Mouse (Mus musculus): ENCODE measurements at regions not wholly inside any gene's neighbourhood (a gene's known extent, or its start where the extent isn't known, plus 50 kb on each side); places are given as distances from the start of the nearest gene placed in this dataset.

DNA sequence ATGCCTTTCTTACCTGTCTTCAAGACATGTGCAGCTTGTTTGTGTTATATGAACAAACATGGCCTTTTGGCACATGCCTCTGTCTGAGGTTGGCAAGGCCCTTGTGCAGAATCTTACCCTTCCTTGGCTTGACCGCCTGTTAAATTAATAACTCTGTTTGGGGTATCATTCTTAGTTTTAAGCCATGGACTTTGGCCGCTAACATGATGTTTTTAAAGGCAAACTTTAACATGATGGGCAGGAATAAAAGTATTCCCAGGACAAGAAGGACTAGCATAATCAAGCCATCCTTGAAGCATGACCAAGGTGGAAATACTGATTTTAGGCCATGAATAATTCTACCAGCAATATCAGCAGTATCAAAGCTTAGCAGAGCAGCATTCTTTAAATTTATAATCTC, 620.4 kb upstream of the Arrdc3 start:
- no peak overlapping the region for H3K9ac ChIP-seq (ENCODE audit: control insufficient read depth, low read depth, low read length, poor library complexity, severe bottlenecking)
- no peaks in the 10 kb centered on the region for H3K4me1 ChIP-seq (ENCODE audit: control insufficient read depth in 1 of 2, insufficient read depth in 2 of 2, low read length in 2 of 2)
- no peaks in the 10 kb centered on the region for H3K36me3 ChIP-seq (ENCODE audit: control insufficient read depth in 1 of 2, insufficient read depth in 2 of 2, low read length in 2 of 2)
- H3K4me3 ChIP-seq (ENCODE audit: control insufficient read depth in 1 of 2, insufficient read depth in 1 of 2, low read depth in 2 of 2, low read length in 2 of 2), result no peak overlapping the region
- no peak for DNase-seq (ENCODE audit: low read depth, low spot score)
- TF ChIP-seq SMC3 (IDR thresholded peaks at IDR 0.05; ENCODE audit: low read depth, low read length) (no peak), POLR2AphosphoS5 (IDR thresholded peaks at IDR 0.05; ENCODE audit: borderline replicate concordance, low read depth, low read length) (no peak), MAZ (IDR thresholded peaks at IDR 0.05; ENCODE audit: low read depth, low read length) (no peak), TCF12 (IDR thresholded peaks at IDR 0.05; ENCODE audit: low read depth, low read length) (no peak), UBTF (IDR thresholded peaks at IDR 0.05; ENCODE audit: borderline replicate concordance, insufficient read depth, low read depth, low read length) (no peak), MYC (IDR thresholded peaks at IDR 0.05; ENCODE audit: low read depth, low read length) (no peak), CTCF (IDR thresholded peaks at IDR 0.05 in 2 of 3, conservative IDR thresholded peaks at IDR 0.05 in 1 of 3; ENCODE audit: control insufficient read depth in 1 of 3, insufficient read depth in 1 of 3, low read depth in 2 of 3, low read length in 3 of 3, poor library complexity in 1 of 3, severe bottlenecking in 1 of 3) (no peak), NRF1 (IDR thresholded peaks at IDR 0.05; ENCODE audit: insufficient read depth, low read depth, low read length, poor library complexity, severe bottlenecking) (no peak)
- no peak overlapping the region for H3K27ac ChIP-seq (ENCODE audit: control insufficient read depth, low read depth, low read length)
- no peaks in the 10 kb centered on the region for H3K9me3 ChIP-seq (replicated peaks; ENCODE audit: insufficient read depth, low read length)
- H3K27me3 ChIP-seq (ENCODE audit: control insufficient read depth in 1 of 2, insufficient read depth in 2 of 2, low read length in 2 of 2), result no peaks in the 10 kb centered on the region
- no peaks in the 10 kb centered on the region for H3K79me2 ChIP-seq (ENCODE audit: control insufficient read depth, insufficient read depth, low read length, poor library complexity)

DNA sequence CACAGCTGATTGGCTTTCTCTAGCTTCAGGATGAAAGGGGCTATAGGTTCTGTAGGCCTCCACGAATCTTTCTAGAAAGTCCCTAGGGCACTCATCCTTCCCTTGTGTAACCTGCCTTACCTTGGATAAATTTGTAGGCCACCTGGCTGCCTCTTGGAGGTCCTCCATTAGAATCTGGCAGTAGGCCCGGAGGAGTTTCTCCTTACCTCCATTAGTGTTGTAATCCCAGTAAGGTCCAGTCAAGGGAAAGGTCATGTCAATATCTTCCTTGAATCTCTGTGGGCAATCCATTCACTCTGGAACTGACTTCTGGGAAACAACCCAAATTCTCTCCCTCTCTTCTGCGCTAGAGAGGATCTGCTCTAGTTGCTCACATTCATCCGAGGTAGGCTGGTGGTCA, 616.1 kb upstream of the Arrdc3 start:
- H3K79me2 ChIP-seq (ENCODE audit: control insufficient read depth, insufficient read depth, low read length, poor library complexity), result no peaks in the 10 kb centered on the region
- H3K36me3 ChIP-seq (ENCODE audit: control insufficient read depth in 1 of 2, insufficient read depth in 2 of 2, low read length in 2 of 2), result no peaks in the 10 kb centered on the region
- no peak overlapping the region for H3K9ac ChIP-seq (ENCODE audit: control insufficient read depth, low read depth, low read length, poor library complexity, severe bottlenecking)
- DNase-seq (ENCODE audit: low read depth, low spot score), result no peak
- H3K27me3 ChIP-seq (ENCODE audit: control insufficient read depth in 1 of 2, insufficient read depth in 2 of 2, low read length in 2 of 2), result no peaks in the 10 kb centered on the region
- H3K9me3 ChIP-seq (replicated peaks; ENCODE audit: insufficient read depth, low read length), result no peaks in the 10 kb centered on the region
- no peak overlapping the region for H3K4me3 ChIP-seq (ENCODE audit: control insufficient read depth in 1 of 2, insufficient read depth in 1 of 2, low read depth in 2 of 2, low read length in 2 of 2)
- TF ChIP-seq MXI1 (IDR thresholded peaks at IDR 0.05; ENCODE audit: low read depth, low read length) (no peak), MAFK (IDR thresholded peaks at IDR 0.05; ENCODE audit: borderline replicate concordance, low read depth, low read length) (no peak), MAZ (IDR thresholded peaks at IDR 0.05; ENCODE audit: low read depth, low read length) (no peak), HCFC1 (IDR thresholded peaks at IDR 0.05; ENCODE audit: low read depth, low read length) (no peak), BHLHE40 (IDR thresholded peaks at IDR 0.05; ENCODE audit: borderline replicate concordance, low read depth, low read length) (no peak)
- no peaks in the 10 kb centered on the region for H3K4me1 ChIP-seq (ENCODE audit: control insufficient read depth in 1 of 2, insufficient read depth in 2 of 2, low read length in 2 of 2)
- H3K27ac ChIP-seq (ENCODE audit: control insufficient read depth, low read depth, low read length), result no peak overlapping the region

DNA sequence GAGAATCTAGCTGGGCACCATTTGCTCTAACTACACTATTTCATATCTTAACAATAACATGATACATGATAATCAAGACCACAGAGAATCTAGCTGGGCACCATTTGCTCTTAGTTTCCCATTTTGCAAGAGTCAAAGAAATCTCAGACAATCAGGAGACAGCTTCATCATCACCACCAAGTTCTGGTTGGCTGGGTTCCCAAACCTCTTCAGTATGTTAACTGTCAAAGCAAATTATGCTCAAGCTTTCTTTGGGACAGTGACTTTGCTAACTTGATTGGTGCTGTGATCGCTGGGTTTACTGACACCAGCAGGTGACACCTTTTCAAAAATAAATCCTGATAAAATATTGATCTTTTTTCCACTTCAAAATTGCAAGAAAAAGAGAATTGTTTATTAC, 609.2 kb upstream of the Arrdc3 start:
- Histone ChIP-seq H3K4me1 (ENCODE audit: control insufficient read depth in 1 of 2, insufficient read depth in 2 of 2, low read length in 2 of 2) (no peaks in the 10 kb centered on the region), H3K9me3 (replicated peaks; ENCODE audit: insufficient read depth, low read length) (no peaks in the 10 kb centered on the region), H3K27ac (ENCODE audit: control insufficient read depth, low read depth, low read length) (no peak overlapping the region), H3K79me2 (ENCODE audit: control insufficient read depth, insufficient read depth, low read length, poor library complexity) (no peaks in the 10 kb centered on the region), H3K36me3 (ENCODE audit: control insufficient read depth in 1 of 2, insufficient read depth in 2 of 2, low read length in 2 of 2) (no peaks in the 10 kb centered on the region), H3K4me3 (ENCODE audit: control insufficient read depth in 1 of 2, insufficient read depth in 1 of 2, low read depth in 2 of 2, low read length in 2 of 2) (no peak overlapping the region), H3K27me3 (ENCODE audit: control insufficient read depth in 1 of 2, insufficient read depth in 2 of 2, low read length in 2 of 2) (no peaks in the 10 kb centered on the region), H3K9ac (ENCODE audit: control insufficient read depth, low read depth, low read length, poor library complexity, severe bottlenecking) (no peak overlapping the region)
- no peak for DNase-seq (ENCODE audit: low read depth, low spot score)
- TF ChIP-seq GATA1 (IDR thresholded peaks at IDR 0.05; ENCODE audit: low read depth, low read length) (no peak), MEF2A (IDR thresholded peaks at IDR 0.05; ENCODE audit: extremely low read depth, insufficient replicate concordance, low read depth, low read length, poor library complexity, severe bottlenecking) (no peak), CHD2 (IDR thresholded peaks at IDR 0.05; ENCODE audit: low read length) (no peak), TCF12 (IDR thresholded peaks at IDR 0.05; ENCODE audit: low read depth, low read length) (no peak), ZMIZ1 (IDR thresholded peaks at IDR 0.05; ENCODE audit: low read depth, low read length) (no peak), POLR2AphosphoS2 (IDR thresholded peaks at IDR 0.05; ENCODE audit: low read length) (no peak), ZKSCAN1 (IDR thresholded peaks at IDR 0.05; ENCODE audit: low read depth, low read length) (no peak)

Data from MEL (cell line).